Mouse (Mus musculus): ENCODE results near the gene Gm10392. TPM values are rescaled to one million over a fixed set of nuclear protein-coding genes. Genes with fewer than 3 reads are reported as not detected.
A peak's percentile ranks its signal among the peaks of the same experiment; 100 is the strongest.

Gene Gm10392
- polyA plus RNA-seq, 1 experiment from 2014 or later, result not detected

- 57% methylated on average over 12 of the region's 12 CpGs for WGBS
- no peak overlapping the region; the same call in 1 of the 2 replicates for H3K9ac ChIP-seq (replicated peaks; ENCODE audit: low read length)
- H3K27me3 ChIP-seq (ENCODE audit: control insufficient read depth, insufficient read depth, low read length), result no peaks in the 10 kb centered on the region
- ATAC-seq (replicated peaks; ENCODE audit: insufficient number of reproducible peaks, low FRiP score, low TSS enrichment, low read depth) (no peak), DNase-seq (ENCODE audit: low spot score) (no peak)
- peaks cover 11% of the 10 kb centered on the region for H3K36me3 ChIP-seq (replicated peaks; ENCODE audit: control insufficient read depth, insufficient read depth, low read depth, low read length)
- no peak overlapping the region for H3K4me2 ChIP-seq (ENCODE audit: low read depth, low read length)
- no peaks in the 10 kb centered on the region for H3K9me3 ChIP-seq (replicated peaks; ENCODE audit: control insufficient read depth, low read length)
- peaks cover 8% of the 10 kb centered on the region for H3K4me1 ChIP-seq (ENCODE audit: control insufficient read depth, insufficient read depth, low read length)
- H3K4me3 ChIP-seq (ENCODE audit: low read depth, low read length), result no peak overlapping the region
- H3K27ac ChIP-seq (replicated peaks; ENCODE audit: low read depth, low read length), result peak overlapping the region; percentile 59
These were observed 20.5 kb downstream of the Gm10392 start for GRCm38 (mm10) chr11:77498261-77499139.

GRCm38 (mm10) chr11:77497851-77498250 is 21.1 kb downstream of the Gm10392 start:
- no peak overlapping the region; the same call in 1 of the 2 replicates for H3K4me2 ChIP-seq (ENCODE audit: low read depth, low read length)
- H3K4me3 ChIP-seq (ENCODE audit: low read depth, low read length), result no peak overlapping the region
- H3K9me3 ChIP-seq (replicated peaks; ENCODE audit: control insufficient read depth, low read length), result no peaks in the 10 kb centered on the region
- no peak for ATAC-seq (replicated peaks; ENCODE audit: insufficient number of reproducible peaks, low FRiP score, low TSS enrichment, low read depth)
- WGBS, result 24% methylated on average over 4 of the region's 4 CpGs
- no peak overlapping the region; the same call in 1 of the 2 replicates for H3K9ac ChIP-seq (replicated peaks; ENCODE audit: low read length)
- peaks cover 6% of the 10 kb centered on the region for H3K36me3 ChIP-seq (replicated peaks; ENCODE audit: control insufficient read depth, insufficient read depth, low read depth, low read length)
- no peaks in the 10 kb centered on the region for H3K27me3 ChIP-seq (ENCODE audit: control insufficient read depth, insufficient read depth, low read length)
- no peak for DNase-seq (ENCODE audit: low spot score)
- H3K4me1 ChIP-seq (ENCODE audit: control insufficient read depth, insufficient read depth, low read length), result peaks cover 8% of the 10 kb centered on the region
- peak overlapping the region; percentile 59 for H3K27ac ChIP-seq (replicated peaks; ENCODE audit: low read depth, low read length)

GRCm38 (mm10) chr11:77497341-77497756 is 21.6 kb downstream of the Gm10392 start:
- no peak overlapping the region for H3K9ac ChIP-seq (replicated peaks; ENCODE audit: low read length)
- H3K36me3 ChIP-seq (replicated peaks; ENCODE audit: control insufficient read depth, insufficient read depth, low read depth, low read length), result peaks cover 5% of the 10 kb centered on the region; the same call in 1 of the 2 replicates
- H3K27ac ChIP-seq (replicated peaks; ENCODE audit: low read depth, low read length), result peak overlapping the region; percentile 69
- no peaks in the 10 kb centered on the region for H3K27me3 ChIP-seq (ENCODE audit: control insufficient read depth, insufficient read depth, low read length)
- DNase-seq (ENCODE audit: low spot score) (peak; percentile 90), ATAC-seq (replicated peaks; ENCODE audit: insufficient number of reproducible peaks, low FRiP score, low TSS enrichment, low read depth) (no peak)
- WGBS, result 11% methylated on average over 6 of the region's 6 CpGs
- no peak overlapping the region; the same call in 1 of the 2 replicates for H3K4me2 ChIP-seq (ENCODE audit: low read depth, low read length)
- H3K4me3 ChIP-seq (ENCODE audit: low read depth, low read length), result no peak overlapping the region
- H3K4me1 ChIP-seq (ENCODE audit: control insufficient read depth, insufficient read depth, low read length), result peaks cover 8% of the 10 kb centered on the region
- H3K9me3 ChIP-seq (replicated peaks; ENCODE audit: control insufficient read depth, low read length), result no peaks in the 10 kb centered on the region

- DNase-seq (ENCODE audit: low spot score) (no peak), ATAC-seq (replicated peaks; ENCODE audit: insufficient number of reproducible peaks, low FRiP score, low TSS enrichment, low read depth) (no peak)
- Histone ChIP-seq H3K27ac (replicated peaks; ENCODE audit: low read depth, low read length) (no peak overlapping the region), H3K9ac (replicated peaks; ENCODE audit: low read length) (no peak overlapping the region), H3K27me3 (ENCODE audit: control insufficient read depth, insufficient read depth, low read length) (no peaks in the 10 kb centered on the region), H3K4me1 (ENCODE audit: control insufficient read depth, insufficient read depth, low read length) (peaks cover 9% of the 10 kb centered on the region), H3K4me3 (ENCODE audit: low read depth, low read length) (no peak overlapping the region), H3K9me3 (replicated peaks; ENCODE audit: control insufficient read depth, low read length) (no peaks in the 10 kb centered on the region), H3K4me2 (ENCODE audit: low read depth, low read length) (no peak overlapping the region), H3K36me3 (replicated peaks; ENCODE audit: control insufficient read depth, insufficient read depth, low read depth, low read length) (peaks cover 3% of the 10 kb centered on the region; the same call in 1 of the 2 replicates)
These were observed 23.5 kb downstream of the Gm10392 start for GRCm38 (mm10) chr11:77495507-77495906.

GRCm38 (mm10) chr11:77494782-77495181 is 24.2 kb downstream of the Gm10392 start:
- DNase-seq (ENCODE audit: low spot score) (no peak), ATAC-seq (replicated peaks; ENCODE audit: insufficient number of reproducible peaks, low FRiP score, low TSS enrichment, low read depth) (no peak)
- peaks cover 8% of the 10 kb centered on the region for H3K4me1 ChIP-seq (ENCODE audit: control insufficient read depth, insufficient read depth, low read length)
- peaks cover 2% of the 10 kb centered on the region; the same call in 1 of the 2 replicates for H3K36me3 ChIP-seq (replicated peaks; ENCODE audit: control insufficient read depth, insufficient read depth, low read depth, low read length)
- no peaks in the 10 kb centered on the region for H3K9me3 ChIP-seq (replicated peaks; ENCODE audit: control insufficient read depth, low read length)
- no peak overlapping the region for H3K9ac ChIP-seq (replicated peaks; ENCODE audit: low read length)
- H3K27me3 ChIP-seq (ENCODE audit: control insufficient read depth, insufficient read depth, low read length), result no peaks in the 10 kb centered on the region
- WGBS, result 75% methylated on average over 6 of the region's 6 CpGs
- 0 out of 2 replicates have a peak overlapping the region, but pooled peaks have one; percentile 11 for H3K27ac ChIP-seq (replicated peaks; ENCODE audit: low read depth, low read length)
- H3K4me3 ChIP-seq (ENCODE audit: low read depth, low read length), result peak overlapping the region; percentile 6; the same call in 1 of the 2 replicates
- peak overlapping the region; percentile 95; the same call in 1 of the 2 replicates for H3K4me2 ChIP-seq (ENCODE audit: low read depth, low read length)

GRCm38 (mm10) chr11:77494344-77494676 is 24.7 kb downstream of the Gm10392 start:
- H3K36me3 ChIP-seq (replicated peaks; ENCODE audit: control insufficient read depth, insufficient read depth, low read depth, low read length), result 0 out of 2 replicates have a peak, but pooled peaks cover 1% of the 10 kb centered on the region
- no peak overlapping the region; the same call in 1 of the 2 replicates for H3K27ac ChIP-seq (replicated peaks; ENCODE audit: low read depth, low read length)
- ATAC-seq (replicated peaks; ENCODE audit: insufficient number of reproducible peaks, low FRiP score, low TSS enrichment, low read depth) (no peak), DNase-seq (ENCODE audit: low spot score) (no peak)
- H3K4me2 ChIP-seq (ENCODE audit: low read depth, low read length), result peak overlapping the region; percentile 95
- 29% methylated on average over 4 of the region's 4 CpGs for WGBS
- peak overlapping the region; percentile 98 for H3K4me3 ChIP-seq (ENCODE audit: low read depth, low read length)
- H3K9me3 ChIP-seq (replicated peaks; ENCODE audit: control insufficient read depth, low read length), result no peaks in the 10 kb centered on the region
- peaks cover 8% of the 10 kb centered on the region for H3K4me1 ChIP-seq (ENCODE audit: control insufficient read depth, insufficient read depth, low read length)
- peak overlapping the region; percentile 92 for H3K9ac ChIP-seq (replicated peaks; ENCODE audit: low read length)
- H3K27me3 ChIP-seq (ENCODE audit: control insufficient read depth, insufficient read depth, low read length), result no peaks in the 10 kb centered on the region

GRCm38 (mm10) chr11:77493512-77494343 is 25.3 kb downstream of the Gm10392 start, which contains the start of gene Git1:
TSS of gene Git1 (plus strand) at chr11:77493562.
- peak; percentile 28 for DNase-seq (ENCODE audit: low spot score)

More at GRCm38 (mm10) chr11:77493512-77494343, 25.3 kb downstream of the Gm10392 start, which contains the start of gene Git1:
- Histone ChIP-seq H3K27me3 (ENCODE audit: control insufficient read depth, insufficient read depth, low read length) (no peaks in the 10 kb centered on the region), H3K4me2 (ENCODE audit: low read depth, low read length) (peak within 1 kb of the TSS; percentile 95), H3K4me3 (ENCODE audit: low read depth, low read length) (peak within 1 kb of the TSS; percentile 98), H3K36me3 (replicated peaks; ENCODE audit: control insufficient read depth, insufficient read depth, low read depth, low read length) (no peaks in the 10 kb centered on the region), H3K4me1 (ENCODE audit: control insufficient read depth, insufficient read depth, low read length) (peaks cover 8% of the 10 kb centered on the region), H3K27ac (replicated peaks; ENCODE audit: low read depth, low read length) (peak within 1 kb of the TSS; percentile 78), H3K9ac (replicated peaks; ENCODE audit: low read length) (peak within 1 kb of the TSS; percentile 92), H3K9me3 (replicated peaks; ENCODE audit: control insufficient read depth, low read length) (no peaks in the 10 kb centered on the region)
- under 1% methylated on average over 58 of the region's 74 CpGs for WGBS
- ATAC-seq (replicated peaks; ENCODE audit: insufficient number of reproducible peaks, low FRiP score, low TSS enrichment, low read depth), result no peak

Measured in embryonic facial prominence, embryonic 11.5 days (tissue).